Mouse (Mus musculus) hindbrain, embryonic 11.5 days (tissue): ENCODE measurements at regions not wholly inside any gene's neighbourhood (a gene's known extent, or its start where the extent isn't known, plus 50 kb on each side); places are given as distances from the start of the nearest gene placed in this dataset.

ENCODE experiments used
- ATAC-seq: fragments of 200-750 bp; cut with Nextera tagmentation; 2 replicates; pipeline ENCODE4 v1.8.0; 2017; ENCODE audit warnings: mild to moderate bottlenecking, moderate TSS enrichment, moderate library complexity; ENCODE audit not compliant: low FRiP score
- DNase-seq: peaks from one replicate; pipeline ENCODE4 v3.0.0-alpha.2; 2015; ENCODE audit warnings: low spot score
- H3K27ac ChIP-seq: fragments of 300-500 bp; sonication (generic); 2 replicates; pipeline ENCODE4 v1.5.1; 2014; ENCODE audit warnings: mild to moderate bottlenecking, low read depth, low read length
- H3K27me3 ChIP-seq: fragments of 300-500 bp; sonication (generic); 2 replicates; pipeline ENCODE4 v1.6.1; 2014; ENCODE audit warnings: mild to moderate bottlenecking, low read length, moderate library complexity, mixed read lengths; ENCODE audit not compliant: control insufficient read depth, insufficient read depth
- H3K36me3 ChIP-seq: fragments of 300-500 bp; sonication (generic); 2 replicates; pipeline ENCODE4 v1.6.1; 2014; ENCODE audit warnings: mild to moderate bottlenecking, low read length, moderate library complexity, mixed read lengths; ENCODE audit not compliant: control insufficient read depth, insufficient read depth
- H3K4me1 ChIP-seq: fragments of 300-500 bp; sonication (generic); replicated peaks from 2 replicates; pipeline ENCODE4 v1.6.1; 2014; ENCODE audit warnings: low read length, mixed read lengths; ENCODE audit not compliant: control insufficient read depth, insufficient read depth
- H3K4me2 ChIP-seq: fragments of 300-500 bp; sonication (generic); replicated peaks from 2 replicates; pipeline ENCODE4 v1.6.1; 2014; ENCODE audit warnings: mild to moderate bottlenecking, low read depth, low read length
- H3K4me3 ChIP-seq: fragments of 300-500 bp; sonication (generic); 2 replicates; pipeline ENCODE4 v1.5.1; 2014; ENCODE audit warnings: low read depth, low read length
- H3K9ac ChIP-seq: fragments of 300-500 bp; sonication (generic); 2 replicates; pipeline ENCODE4 v1.6.1; 2014; ENCODE audit warnings: low read depth, low read length
- H3K9me3 ChIP-seq: fragments of 300-500 bp; sonication (generic); 2 replicates; pipeline ENCODE4 v1.6.1; 2016; ENCODE audit warnings: low read length; ENCODE audit not compliant: control insufficient read depth
- WGBS: fragments of 180-500 bp; shearing (Covaris S2); extraction: QIAGEN DNeasy Blood & Tissue Kit; methylation state at CpG from one replicate; pipeline ENCODE4 v1.1.7; 2014; 5-methylcytosine and 5-hydroxymethylcytosine counted together

DNA sequence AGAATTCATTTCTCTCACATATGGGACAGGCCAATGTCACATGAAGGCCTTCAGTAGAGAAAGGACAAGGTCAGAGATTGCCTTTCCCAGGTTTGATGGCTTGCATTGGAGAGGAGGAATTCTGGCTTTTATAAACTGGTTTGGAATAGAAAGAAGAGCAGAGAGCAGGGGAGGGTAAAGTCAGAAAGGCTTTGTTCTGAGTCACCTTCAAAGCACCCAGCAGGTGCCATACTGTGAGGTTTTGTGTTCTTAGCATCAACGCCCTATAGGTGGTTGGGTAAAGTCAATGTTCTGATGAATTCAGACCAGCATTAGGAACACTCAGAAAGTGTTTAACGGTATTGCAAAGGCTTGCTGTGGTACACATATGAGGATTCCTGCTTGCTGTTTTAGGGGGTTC, 244.5 kb downstream of the Dact1 start:
- H3K27me3 ChIP-seq = no peaks in the 10 kb centered on the region
- no peak overlapping the region for H3K27ac ChIP-seq
- no peak overlapping the region for H3K9ac ChIP-seq
- no peak overlapping the region for H3K4me2 ChIP-seq
- 57% methylated on average over 2 of the region's 2 CpGs for WGBS
- DNase-seq = no peak
- ATAC-seq = no peak
- H3K36me3 ChIP-seq = no peaks in the 10 kb centered on the region
- H3K4me3 ChIP-seq = no peak overlapping the region
- no peaks in the 10 kb centered on the region for H3K9me3 ChIP-seq
- H3K4me1 ChIP-seq = no peaks in the 10 kb centered on the region

DNA sequence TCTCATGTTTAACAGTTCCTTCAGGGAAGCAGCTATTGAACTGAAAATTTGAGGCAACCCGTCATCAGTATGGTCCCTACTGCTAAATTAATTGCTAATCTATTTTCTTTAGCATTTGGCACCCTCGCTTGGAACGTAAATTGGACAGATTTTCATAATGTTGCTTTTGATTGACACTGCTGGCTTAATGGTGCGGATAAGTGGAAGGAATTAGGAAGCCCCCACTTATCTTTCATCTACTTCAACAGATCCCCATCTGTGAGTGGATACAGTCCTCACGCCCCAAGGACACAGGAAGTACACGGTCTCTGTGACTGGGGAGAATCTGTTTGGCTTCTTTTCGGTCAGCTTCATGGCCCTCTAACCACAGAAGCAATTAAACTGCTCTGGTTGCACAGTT, 251.6 kb downstream of the Dact1 start:
- no peak overlapping the region for H3K27ac ChIP-seq
- no peak for ATAC-seq
- DNase-seq = no peak
- WGBS = 66% methylated on average over 7 of the region's 7 CpGs
- H3K36me3 ChIP-seq = no peaks in the 10 kb centered on the region
- no peak overlapping the region for H3K4me2 ChIP-seq
- H3K9me3 ChIP-seq = no peaks in the 10 kb centered on the region
- H3K4me3 ChIP-seq = no peak overlapping the region
- H3K9ac ChIP-seq = no peak overlapping the region
- no peaks in the 10 kb centered on the region for H3K4me1 ChIP-seq
- no peaks in the 10 kb centered on the region for H3K27me3 ChIP-seq

DNA sequence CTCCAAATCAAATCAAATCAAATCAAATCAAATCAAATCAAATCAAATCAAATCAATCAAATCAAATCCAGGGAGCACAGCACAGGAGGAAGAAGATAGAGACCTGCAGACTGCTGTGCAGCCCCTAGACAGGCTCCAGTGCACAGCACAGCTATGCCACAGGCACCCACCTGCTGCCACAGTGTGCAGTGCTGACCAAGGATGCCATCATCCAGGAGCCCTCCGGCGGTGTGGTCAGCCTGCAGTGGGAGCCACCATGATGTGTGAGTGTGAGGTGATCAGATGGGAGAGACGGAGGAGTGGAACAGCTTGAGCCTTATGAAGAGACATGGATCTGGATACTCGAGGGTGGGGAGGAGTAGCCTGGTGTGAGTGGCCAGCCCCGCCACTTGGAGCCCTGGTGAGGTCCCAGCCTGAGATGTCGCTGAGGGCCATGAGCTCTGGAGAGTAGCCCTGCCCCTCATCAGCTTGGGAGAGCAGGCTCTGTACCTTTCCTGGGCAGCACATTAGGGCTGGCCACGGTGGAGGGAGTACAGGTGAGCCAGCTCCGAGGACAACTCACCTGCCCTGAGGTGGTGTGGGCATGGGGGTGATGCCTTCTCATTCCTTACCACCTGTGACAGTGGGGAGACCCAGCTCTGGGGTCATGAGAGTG, 252.4 kb downstream of the Dact1 start:
- Histone ChIP-seq H3K4me3 (no peak overlapping the region), H3K4me2 (no peak overlapping the region), H3K27ac (no peak overlapping the region), H3K4me1 (no peaks in the 10 kb centered on the region), H3K36me3 (no peaks in the 10 kb centered on the region), H3K27me3 (no peaks in the 10 kb centered on the region), H3K9me3 (no peaks in the 10 kb centered on the region), H3K9ac (no peak overlapping the region)
- WGBS = 89% methylated on average over 8 of the region's 8 CpGs
- DNase-seq (no peak), ATAC-seq (no peak)

DNA sequence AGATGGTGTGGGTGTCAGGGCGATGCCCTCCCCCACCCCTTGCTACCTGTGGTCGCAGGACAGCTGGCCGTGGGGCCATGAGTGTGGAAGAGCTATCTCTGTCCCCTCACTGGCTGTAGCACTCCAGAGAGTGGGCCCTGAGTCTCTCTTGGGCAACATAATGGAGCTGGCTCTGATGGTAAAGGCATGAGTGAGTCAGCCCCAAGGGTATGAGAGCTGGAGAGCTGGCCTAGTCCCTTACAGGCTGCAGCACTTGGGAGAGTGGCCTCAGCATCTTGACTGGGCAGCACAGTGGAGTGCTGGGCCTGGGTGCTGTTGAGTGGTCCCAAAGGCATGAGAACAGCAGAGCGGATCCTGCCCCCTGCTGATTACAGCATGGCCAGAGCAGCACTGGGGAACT, 253.5 kb downstream of the Dact1 start:
- Histone ChIP-seq H3K36me3 (no peaks in the 10 kb centered on the region), H3K9me3 (no peaks in the 10 kb centered on the region), H3K4me3 (no peak overlapping the region), H3K27ac (no peak overlapping the region), H3K4me1 (no peaks in the 10 kb centered on the region), H3K4me2 (no peak overlapping the region), H3K27me3 (no peaks in the 10 kb centered on the region), H3K9ac (no peak overlapping the region)
- 90% methylated on average over 4 of the region's 4 CpGs for WGBS
- DNase-seq (no peak), ATAC-seq (no peak)

DNA sequence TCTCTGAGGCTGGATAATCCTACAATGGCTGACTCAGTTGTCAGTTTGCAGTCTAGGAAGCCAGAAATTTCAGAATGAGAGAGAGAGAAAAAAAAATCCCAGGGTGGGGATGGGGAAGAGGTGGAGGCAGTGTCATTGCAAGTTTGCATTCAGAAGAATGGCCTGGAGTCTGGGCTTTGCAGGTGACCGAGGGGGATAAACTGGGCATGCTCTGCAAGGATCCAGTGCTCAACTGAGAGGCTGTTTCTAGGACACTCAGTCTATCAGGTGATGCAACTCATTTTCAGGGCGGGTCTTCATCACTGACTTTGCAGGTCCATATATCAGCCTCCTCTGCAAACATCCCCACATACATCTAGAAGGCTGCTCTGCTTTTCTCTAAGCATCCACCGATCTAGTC, 256.7 kb downstream of the Dact1 start:
- ATAC-seq = no peak
- no peaks in the 10 kb centered on the region for H3K4me1 ChIP-seq
- no peak overlapping the region for H3K9ac ChIP-seq
- H3K4me2 ChIP-seq = no peak overlapping the region
- no peak overlapping the region for H3K27ac ChIP-seq
- H3K36me3 ChIP-seq = no peaks in the 10 kb centered on the region
- H3K27me3 ChIP-seq = no peaks in the 10 kb centered on the region
- WGBS = 95% methylated on average over 3 of the region's 3 CpGs
- H3K4me3 ChIP-seq = no peak overlapping the region
- H3K9me3 ChIP-seq = no peaks in the 10 kb centered on the region
- no peak for DNase-seq

DNA sequence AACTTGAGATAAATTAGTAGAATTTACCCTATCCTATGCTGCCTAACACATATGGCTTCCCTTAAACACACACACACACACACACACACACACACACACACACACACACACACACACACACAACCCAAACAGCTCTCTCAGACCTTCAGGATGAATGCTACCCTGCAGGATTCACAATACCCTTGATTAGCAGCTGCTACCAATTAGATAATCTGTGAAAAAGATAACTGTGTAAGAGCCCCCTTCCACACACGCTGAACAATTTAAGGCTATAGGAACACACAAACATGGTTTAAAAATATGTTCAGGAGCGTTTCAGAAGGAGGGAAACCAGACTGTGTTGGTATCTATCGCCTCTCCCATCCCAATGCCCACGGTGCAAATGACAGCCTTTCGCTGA, 258.6 kb downstream of the Dact1 start:
- H3K4me1 ChIP-seq = no peaks in the 10 kb centered on the region; the same call in 1 of the 2 replicates
- no peaks in the 10 kb centered on the region for H3K9me3 ChIP-seq
- no peak overlapping the region for H3K4me3 ChIP-seq
- H3K36me3 ChIP-seq = no peaks in the 10 kb centered on the region
- 89% methylated on average over 5 of the region's 5 CpGs for WGBS
- DNase-seq (no peak), ATAC-seq (no peak)
- H3K4me2 ChIP-seq = no peak overlapping the region
- H3K9ac ChIP-seq = no peak overlapping the region
- no peak overlapping the region for H3K27ac ChIP-seq
- no peaks in the 10 kb centered on the region for H3K27me3 ChIP-seq

DNA sequence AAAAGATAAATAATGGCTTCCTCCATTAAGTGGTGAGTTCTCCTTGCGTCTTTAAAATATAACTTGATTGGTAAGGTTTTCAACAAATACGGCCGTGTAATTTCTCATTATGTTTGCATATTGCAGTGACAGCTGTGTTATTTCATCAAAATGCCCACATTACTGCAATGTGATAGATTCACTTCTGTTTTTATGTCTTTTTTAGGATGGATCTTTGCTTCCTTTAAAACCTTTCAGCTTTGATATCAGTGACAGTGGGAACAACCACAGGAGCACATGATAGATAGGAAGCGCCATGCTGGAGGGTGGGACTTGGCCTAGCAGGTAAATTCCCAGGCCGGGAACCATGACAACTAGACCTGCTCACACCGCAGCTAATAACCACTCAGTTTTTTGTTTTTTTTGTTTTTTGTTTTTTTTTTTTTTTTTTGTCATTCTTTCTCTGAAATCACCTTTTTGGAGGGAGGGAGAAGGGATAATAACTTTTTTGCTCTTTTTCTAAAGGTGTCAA, 259.3 kb downstream of the Dact1 start:
- H3K27ac ChIP-seq = no peak overlapping the region
- no peaks in the 10 kb centered on the region for H3K9me3 ChIP-seq
- H3K27me3 ChIP-seq = no peaks in the 10 kb centered on the region
- H3K9ac ChIP-seq = no peak overlapping the region
- 81% methylated on average over 6 of the region's 6 CpGs for WGBS
- H3K4me3 ChIP-seq = no peak overlapping the region
- no peaks in the 10 kb centered on the region for H3K36me3 ChIP-seq
- ATAC-seq (no peak), DNase-seq (no peak)
- H3K4me2 ChIP-seq = no peak overlapping the region
- H3K4me1 ChIP-seq = no peaks in the 10 kb centered on the region; the same call in 1 of the 2 replicates

DNA sequence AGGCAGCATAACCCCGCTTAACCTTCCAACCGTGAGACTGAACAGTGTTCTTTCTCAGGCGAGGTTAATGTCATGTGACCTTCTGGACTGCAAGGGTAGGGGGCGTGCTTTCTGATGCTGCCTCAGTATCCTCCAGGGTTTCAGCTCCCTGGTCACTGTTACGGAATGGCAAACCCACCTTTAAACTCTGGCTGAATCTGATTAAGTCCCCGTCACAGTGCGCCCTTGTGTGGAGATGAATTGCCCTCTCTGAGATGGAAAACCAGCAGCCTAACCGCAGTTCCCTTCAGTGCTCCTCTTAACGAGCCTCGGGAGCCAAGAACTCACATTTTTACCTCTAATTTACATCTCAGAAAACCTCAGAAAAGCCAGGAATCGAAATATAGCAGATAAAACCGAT, 260.0 kb downstream of the Dact1 start:
- no peak for ATAC-seq
- WGBS = 35% methylated on average over 12 of the region's 12 CpGs
- no peaks in the 10 kb centered on the region; the same call in 1 of the 2 replicates for H3K4me1 ChIP-seq

DNA sequence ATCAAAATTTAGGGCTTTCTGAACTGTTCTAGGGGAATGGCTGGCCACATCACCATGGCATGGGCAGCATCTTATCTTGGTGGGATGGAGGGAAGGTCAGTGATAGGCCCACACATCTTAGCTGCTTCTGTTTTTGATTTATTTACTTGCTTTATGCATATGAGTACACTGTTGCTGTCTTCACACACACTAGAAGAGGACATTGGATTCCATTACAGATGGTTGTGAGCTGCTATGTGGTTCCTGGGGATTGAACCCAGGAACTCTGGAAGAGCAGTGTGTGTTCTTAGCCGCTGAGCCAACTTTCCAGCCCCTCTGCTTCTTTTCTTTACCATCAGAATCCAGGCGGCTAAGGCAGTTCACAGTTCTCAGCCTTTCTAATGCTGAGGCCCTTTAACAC, 260.4 kb downstream of the Dact1 start:
- ATAC-seq (no peak), DNase-seq (no peak)
- H3K27ac ChIP-seq = no peak overlapping the region
- H3K4me3 ChIP-seq = no peak overlapping the region
- 89% methylated on average over 2 of the region's 2 CpGs for WGBS
- no peaks in the 10 kb centered on the region; the same call in 1 of the 2 replicates for H3K4me1 ChIP-seq
- H3K4me2 ChIP-seq = no peak overlapping the region
- H3K36me3 ChIP-seq = no peaks in the 10 kb centered on the region
- H3K9me3 ChIP-seq = no peaks in the 10 kb centered on the region
- no peak overlapping the region for H3K9ac ChIP-seq
- no peaks in the 10 kb centered on the region for H3K27me3 ChIP-seq

More for the DNA sequence above, 260.0 kb downstream of the Dact1 start:
- Histone ChIP-seq H3K9me3 (no peaks in the 10 kb centered on the region), H3K27me3 (no peaks in the 10 kb centered on the region), H3K9ac (no peak overlapping the region), H3K4me2 (no peak overlapping the region), H3K27ac (no peak overlapping the region), H3K36me3 (no peaks in the 10 kb centered on the region), H3K4me3 (no peak overlapping the region)
- peak; percentile 40 for DNase-seq
